ENCODE assay signal across 9 mouse cellular contexts in the genomic region with DNA sequence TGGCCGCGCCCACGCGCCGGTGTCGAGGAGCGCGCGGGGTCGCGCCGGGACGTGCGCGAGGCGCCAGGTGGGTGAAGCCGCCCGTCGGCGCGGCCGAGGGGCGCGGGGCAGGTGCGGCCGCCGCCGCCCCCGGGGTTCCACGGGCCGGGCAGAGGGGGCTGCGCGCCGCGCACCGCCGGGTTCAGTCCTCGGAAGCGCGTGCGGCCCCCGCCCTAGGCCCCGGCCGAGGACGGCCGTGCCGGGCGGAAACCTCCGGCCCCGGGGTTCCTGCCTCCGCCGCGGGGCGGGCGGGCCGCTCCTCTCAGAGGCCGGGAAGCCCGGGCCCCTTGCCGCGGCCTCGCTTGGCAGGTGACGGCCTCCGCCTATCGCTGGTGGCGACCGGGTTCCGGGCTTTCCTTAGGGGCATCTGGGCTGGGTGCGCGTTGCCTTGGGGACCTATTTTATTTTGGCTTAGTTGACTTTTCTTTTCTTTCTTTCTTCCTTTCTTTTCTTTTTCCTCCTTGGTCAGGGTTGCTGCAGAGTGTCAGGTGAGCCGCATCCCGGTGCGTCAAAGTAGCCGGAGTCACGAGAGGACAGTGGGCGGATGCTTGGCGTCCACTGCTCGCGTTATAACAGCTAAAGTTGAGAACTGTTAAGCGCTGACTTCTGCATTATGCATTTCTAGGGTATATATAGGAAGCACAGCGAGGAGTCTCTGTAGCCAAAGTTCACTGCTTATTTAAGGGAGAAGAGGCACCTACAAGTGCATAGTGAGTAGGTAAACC. TPM values are rescaled to one million over a fixed set of nuclear protein-coding genes. Genes with fewer than 3 reads are reported as not detected.
DNase-seq lines count a peak whose midpoint lies in the region; ATAC-seq and TF ChIP-seq lines count a peak whose summit lies in the region.
"Had no signal": no experiment of that assay in that cellular context is flagged by ENCODE, and none has a peak within 500 bp of the region (broad histone marks: within the 10 kb centered on the region; RNA-seq: fewer than 3 reads in every experiment).

No protein-coding gene starts in this region.

- H3K4me3 ChIP-seq in CH12.LX (replicated peaks in 1 of 3; ENCODE audit: low read depth in 2 of 3, low read length in 2 of 3, poor library complexity in 1 of 3): peak overlapping the region; percentile 91 to 95 (median 91)
- peak overlapping the region; percentile 88 for H3K4me3 ChIP-seq in heart, embryonic 16.5 days (ENCODE audit: low read length)

- H3K9ac ChIP-seq in CH12.LX (ENCODE audit: insufficient read depth, low read depth): peak overlapping the region; percentile 88
- peak overlapping the region; percentile 95 for H3K9ac ChIP-seq in heart, embryonic 16.5 days (ENCODE audit: low read length)

- no peak for DNase-seq in CH12.LX (ENCODE audit: extremely low read depth)
- DNase-seq in brain, adult 2 months (ENCODE audit: low read depth, low spot score): peak; percentile 64
- peak; percentile 42 to 79 for DNase-seq in kidney, postnatal 36 days
- peak; percentile 51 for DNase-seq in lung, postnatal 25 days (ENCODE audit: low spot score)
- DNase-seq in ovary, postnatal 36 days (ENCODE audit: low spot score): peak; percentile 61
- DNase-seq in thymus, postnatal 25 days: peak; percentile 72

- H3K4me2 ChIP-seq in CH12.LX (ENCODE audit: insufficient read depth, low read depth, poor library complexity, severe bottlenecking): peak overlapping the region; percentile 99
- H3K4me2 ChIP-seq in heart, embryonic 16.5 days (ENCODE audit: low read depth, low read length): peak overlapping the region; percentile 86

- no peaks in the 10 kb centered on the region for H3K9me3 ChIP-seq in CH12.LX (replicated peaks; ENCODE audit: low read length)
- H3K9me3 ChIP-seq in heart, embryonic 16.5 days (replicated peaks; ENCODE audit: control insufficient read depth, low read length): no peaks in the 10 kb centered on the region

- TF ChIP-seq RAD21 in CH12.LX (IDR thresholded peaks at IDR 0.05; ENCODE audit: low read depth, low read length): no peak

- H3K27ac ChIP-seq in CH12.LX (ENCODE audit: insufficient read depth, low read depth): peak overlapping the region; percentile 74
- peak overlapping the region; percentile 92 for H3K27ac ChIP-seq in heart, embryonic 16.5 days (ENCODE audit: low read length)

- no peak for TF ChIP-seq EP300 in CH12.LX (IDR thresholded peaks at IDR 0.05; ENCODE audit: low read length)

- H3K4me1 ChIP-seq in CH12.LX (ENCODE audit: control insufficient read depth in 1 of 2, insufficient read depth in 2 of 2): peaks cover 0 to 35% of the 10 kb centered on the region in 2 experiments; a peak in 2 of 4 replicates
- H3K4me1 ChIP-seq in heart, embryonic 16.5 days (ENCODE audit: control insufficient read depth, insufficient read depth, low read length): peaks cover 12% of the 10 kb centered on the region

- H3K79me2 ChIP-seq in CH12.LX (replicated peaks; ENCODE audit: control insufficient read depth, extremely low read depth, insufficient read depth, poor library complexity, severe bottlenecking): peaks cover 25% of the 10 kb centered on the region

- WGBS in heart, embryonic 16.5 days: under 1% methylated on average over 75 of the region's 80 CpGs

- dilution Hi-C loops in CH12.LX (cut with MboI; ENCODE audit: extremely low pct_ligation_motif_present, extremely low pct_unique_long_range_greater_than_20kb, low sequenced_read_pairs): no loop called here

- no peaks in the 10 kb centered on the region for H3K27me3 ChIP-seq in CH12.LX (replicated peaks)
- no peaks in the 10 kb centered on the region for H3K27me3 ChIP-seq in heart, embryonic 16.5 days (ENCODE audit: control insufficient read depth, insufficient read depth, low read length)

- TF ChIP-seq POLR2A in CH12.LX (IDR thresholded peaks at IDR 0.05; ENCODE audit: low read depth, low read length): no peak

- peaks cover 0 to 7% of the 10 kb centered on the region in 2 experiments for H3K36me3 ChIP-seq in CH12.LX (replicated peaks in 1 of 2; ENCODE audit: control insufficient read depth in 1 of 2, insufficient read depth in 1 of 2, low read length in 1 of 2)
- H3K36me3 ChIP-seq in heart, embryonic 16.5 days (ENCODE audit: control insufficient read depth, insufficient read depth): no peaks in the 10 kb centered on the region

- in situ Hi-C loops in CH12.LX (cut with MboI; ENCODE audit: low pct_ligation_motif_present, low pct_unique_long_range_greater_than_20kb, low sequenced_read_pairs): no loop called here

- no peak for TF ChIP-seq CTCF in CH12.LX (conservative IDR thresholded peaks at IDR 0.05 in 1 of 2, IDR thresholded peaks at IDR 0.05 in 1 of 2; ENCODE audit: low read depth in 2 of 2, low read length in 2 of 2)

- ATAC-seq in erythroblast, adult 5-6 weeks (replicated peaks; ENCODE audit: low FRiP score, poor library complexity, severe bottlenecking): peak; percentile 78
- peak; percentile 76 for ATAC-seq in heart, embryonic 16.5 days (replicated peaks; ENCODE audit: extremely low read depth, insufficient read depth, low FRiP score)

TF ChIP-seq in CH12.LX, 34 proteins besides CTCF, POLR2A, EP300 and RAD21:
- TF ChIP-seq UBTF (IDR thresholded peaks at IDR 0.05; ENCODE audit: low read depth, low read length) (peak; percentile 94), SIN3A (IDR thresholded peaks at IDR 0.05; ENCODE audit: low read length) (peak; percentile 45; the same call in 1 of the 2 replicates), HCFC1 (IDR thresholded peaks at IDR 0.05; ENCODE audit: low read depth, low read length) (no peak), BHLHE40 (IDR thresholded peaks at IDR 0.05; ENCODE audit: low read depth, low read length) (peak; percentile 82)

RNA-seq across cellular contexts. Expression of gene Gm3625, which starts 0.6 kb away (rescaled TPM):
- total RNA-seq in CH12.LX (2012; rRNA removed): not detected in 2 replicates
- not detected in 2 replicates for total RNA-seq in CH12.LX (2014; rRNA removed)
- polyA plus RNA-seq in CH12.LX (2012; ENCODE audit: insufficient read length, low read depth): not detected in 2 replicates
- total RNA-seq in erythroblast, adult 5-6 weeks (2015; ENCODE audit: low replicate concordance): not detected in 2 replicates
- not detected in 2 replicates for total RNA-seq in erythroblast, adult 5-6 weeks (2017; ENCODE audit: low replicate concordance)
- polyA plus RNA-seq in heart, embryonic 16.5 days (2015; fragmentation: Nextera tagmentation; extraction: Ambion mirVana): not detected in 2 replicates
- polyA plus RNA-seq: frontal cortex, adult 2 months had no signal

RNA-seq across cellular contexts. Expression of gene Itsn2, which starts 0.9 kb away (rescaled TPM):
- total RNA-seq in CH12.LX (2012; rRNA removed): 27.9 and 32.3 TPM in 2 replicates
- total RNA-seq in CH12.LX (2014; rRNA removed): 48.1 and 54.1 TPM in 2 replicates
- polyA plus RNA-seq in CH12.LX (2012; ENCODE audit: insufficient read length, low read depth): 44.4 and 45.6 TPM in 2 replicates
- total RNA-seq in erythroblast, adult 5-6 weeks (2015; ENCODE audit: low replicate concordance): 27.1 and 53.5 TPM in 2 replicates
- 53.4 and 60.5 TPM in 2 replicates for total RNA-seq in erythroblast, adult 5-6 weeks (2017; ENCODE audit: low replicate concordance)
- 32.1 and 33.2 TPM in 2 replicates for polyA plus RNA-seq in heart, embryonic 16.5 days (2015; fragmentation: Nextera tagmentation; extraction: Ambion mirVana)
